Mouse (Mus musculus): ENCODE measurements around the gene Tmem132d. TPM values are rescaled to one million over a fixed set of nuclear protein-coding genes. Genes with fewer than 3 reads are reported as not detected.

Tmem132d gene
- polyA plus RNA-seq, 1 experiment, result not detected

GRCm38 (mm10) chr5:128192485-128193055 lies 240.3 kb downstream of the Tmem132d start:
- Histone ChIP-seq H3K27ac (ENCODE audit: control insufficient read depth, insufficient read depth, low read depth, low read length, poor library complexity) (no peak overlapping the region), H3K4me3 (replicated peaks; ENCODE audit: control insufficient read depth, low read depth, low read length) (no peak overlapping the region), H3K4me1 (ENCODE audit: control insufficient read depth, insufficient read depth, low read length) (no peaks in the 10 kb centered on the region)
- TF ChIP-seq POLR2A (IDR thresholded peaks at IDR 0.05; ENCODE audit: borderline replicate concordance, control insufficient read depth, low read depth, low read length), result no peak
- TF ChIP-seq CTCF (IDR thresholded peaks at IDR 0.05; ENCODE audit: control insufficient read depth, insufficient read depth, low read length), result no peak
- WGBS, result 77% methylated on average over 6 of the region's 6 CpGs

- no peak for TF ChIP-seq POLR2A (IDR thresholded peaks at IDR 0.05; ENCODE audit: borderline replicate concordance, control insufficient read depth, low read depth, low read length)
- TF ChIP-seq CTCF (IDR thresholded peaks at IDR 0.05; ENCODE audit: control insufficient read depth, insufficient read depth, low read length), result no peak
- Histone ChIP-seq H3K27ac (ENCODE audit: control insufficient read depth, insufficient read depth, low read depth, low read length, poor library complexity) (no peak overlapping the region), H3K4me1 (ENCODE audit: control insufficient read depth, insufficient read depth, low read length) (no peaks in the 10 kb centered on the region), H3K4me3 (replicated peaks; ENCODE audit: control insufficient read depth, low read depth, low read length) (no peak overlapping the region)
- WGBS, result 84% methylated on average over 9 of the region's 9 CpGs
Measured at GRCm38 (mm10) chr5:128191710-128192109, 241.2 kb downstream of the Tmem132d start.

- no peak for TF ChIP-seq CTCF (IDR thresholded peaks at IDR 0.05; ENCODE audit: control insufficient read depth, insufficient read depth, low read length)
- no peak for TF ChIP-seq POLR2A (IDR thresholded peaks at IDR 0.05; ENCODE audit: borderline replicate concordance, control insufficient read depth, low read depth, low read length)
- WGBS, result 80% methylated on average over 14 of the region's 14 CpGs
- H3K27ac ChIP-seq (ENCODE audit: control insufficient read depth, insufficient read depth, low read depth, low read length, poor library complexity), result no peak overlapping the region
- H3K4me1 ChIP-seq (ENCODE audit: control insufficient read depth, insufficient read depth, low read length), result no peaks in the 10 kb centered on the region
- no peak overlapping the region for H3K4me3 ChIP-seq (replicated peaks; ENCODE audit: control insufficient read depth, low read depth, low read length)
Measured at GRCm38 (mm10) chr5:128190243-128190820, 242.5 kb downstream of the Tmem132d start.

GRCm38 (mm10) chr5:128176234-128176633 lies 256.6 kb downstream of the Tmem132d start:
- TF ChIP-seq POLR2A (IDR thresholded peaks at IDR 0.05; ENCODE audit: borderline replicate concordance, control insufficient read depth, low read depth, low read length) (no peak), CTCF (IDR thresholded peaks at IDR 0.05; ENCODE audit: control insufficient read depth, insufficient read depth, low read length) (no peak)
- no peaks in the 10 kb centered on the region for H3K4me1 ChIP-seq (ENCODE audit: control insufficient read depth, insufficient read depth, low read length)
- no peak overlapping the region for H3K27ac ChIP-seq (ENCODE audit: control insufficient read depth, insufficient read depth, low read depth, low read length, poor library complexity)
- H3K4me3 ChIP-seq (replicated peaks; ENCODE audit: control insufficient read depth, low read depth, low read length), result no peak overlapping the region
- WGBS, result 66% methylated on average over 2 of the region's 2 CpGs

GRCm38 (mm10) chr5:128158901-128159675 lies 273.8 kb downstream of the Tmem132d start:
- TF ChIP-seq POLR2A (IDR thresholded peaks at IDR 0.05; ENCODE audit: borderline replicate concordance, control insufficient read depth, low read depth, low read length), result no peak
- no peak for TF ChIP-seq CTCF (IDR thresholded peaks at IDR 0.05; ENCODE audit: control insufficient read depth, insufficient read depth, low read length)
- no peak overlapping the region for H3K27ac ChIP-seq (ENCODE audit: control insufficient read depth, insufficient read depth, low read depth, low read length, poor library complexity)
- no peaks in the 10 kb centered on the region for H3K4me1 ChIP-seq (ENCODE audit: control insufficient read depth, insufficient read depth, low read length)
- no peak overlapping the region for H3K4me3 ChIP-seq (replicated peaks; ENCODE audit: control insufficient read depth, low read depth, low read length)
- WGBS, result 74% methylated on average over 12 of the region's 12 CpGs

GRCm38 (mm10) chr5:128151461-128151860 lies 281.4 kb downstream of the Tmem132d start:
- H3K4me1 ChIP-seq (ENCODE audit: control insufficient read depth, insufficient read depth, low read length), result no peaks in the 10 kb centered on the region
- no peak overlapping the region for H3K4me3 ChIP-seq (replicated peaks; ENCODE audit: control insufficient read depth, low read depth, low read length)
- H3K27ac ChIP-seq (ENCODE audit: control insufficient read depth, insufficient read depth, low read depth, low read length, poor library complexity), result no peak overlapping the region
- 72% methylated on average over 7 of the region's 8 CpGs for WGBS
- TF ChIP-seq POLR2A (IDR thresholded peaks at IDR 0.05; ENCODE audit: borderline replicate concordance, control insufficient read depth, low read depth, low read length) (no peak), CTCF (IDR thresholded peaks at IDR 0.05; ENCODE audit: control insufficient read depth, insufficient read depth, low read length) (no peak)

GRCm38 (mm10) chr5:128146901-128147645 lies 285.8 kb downstream of the Tmem132d start:
- TF ChIP-seq CTCF (IDR thresholded peaks at IDR 0.05; ENCODE audit: control insufficient read depth, insufficient read depth, low read length) (no peak), POLR2A (IDR thresholded peaks at IDR 0.05; ENCODE audit: borderline replicate concordance, control insufficient read depth, low read depth, low read length) (no peak)
- Histone ChIP-seq H3K4me1 (ENCODE audit: control insufficient read depth, insufficient read depth, low read length) (no peaks in the 10 kb centered on the region), H3K4me3 (replicated peaks; ENCODE audit: control insufficient read depth, low read depth, low read length) (no peak overlapping the region), H3K27ac (ENCODE audit: control insufficient read depth, insufficient read depth, low read depth, low read length, poor library complexity) (no peak overlapping the region)
- 85% methylated on average over 15 of the region's 15 CpGs for WGBS

- Histone ChIP-seq H3K4me3 (replicated peaks; ENCODE audit: control insufficient read depth, low read depth, low read length) (no peak overlapping the region), H3K4me1 (ENCODE audit: control insufficient read depth, insufficient read depth, low read length) (no peaks in the 10 kb centered on the region), H3K27ac (ENCODE audit: control insufficient read depth, insufficient read depth, low read depth, low read length, poor library complexity) (no peak overlapping the region)
- 84% methylated on average over 3 of the region's 3 CpGs for WGBS
- TF ChIP-seq POLR2A (IDR thresholded peaks at IDR 0.05; ENCODE audit: borderline replicate concordance, control insufficient read depth, low read depth, low read length) (no peak), CTCF (IDR thresholded peaks at IDR 0.05; ENCODE audit: control insufficient read depth, insufficient read depth, low read length) (no peak)
Measured at GRCm38 (mm10) chr5:128144799-128145198, 288.1 kb downstream of the Tmem132d start.
